Mouse (Mus musculus): ENCODE measurements at regions not wholly inside any gene's neighbourhood (a gene's known extent, or its start where the extent isn't known, plus 50 kb on each side); places are given as distances from the start of the nearest gene placed in this dataset.
A peak's percentile ranks its signal among the peaks of the same experiment; 100 is the strongest.

- no peak overlapping the region for H3K9ac ChIP-seq
- no peaks in the 10 kb centered on the region for H3K36me3 ChIP-seq
- H3K4me3 ChIP-seq: no peak overlapping the region
- no peak overlapping the region for H3K27ac ChIP-seq
- no peak for ATAC-seq
- H3K9me3 ChIP-seq (replicated peaks): no peaks in the 10 kb centered on the region
- no peaks in the 10 kb centered on the region for H3K27me3 ChIP-seq (replicated peaks)
- 25% methylated on average over 7 of the region's 7 CpGs for WGBS (ENCODE audit: insufficient replicate concordance)
- H3K4me1 ChIP-seq: no peaks in the 10 kb centered on the region
- H3K4me2 ChIP-seq: no peak overlapping the region
Observed at GRCm38 (mm10) chr14:24807061-24807460, 320.1 kb downstream of the Rps24 start.

- Histone ChIP-seq H3K9ac (no peak overlapping the region), H3K4me2 (no peak overlapping the region), H3K4me1 (0 out of 2 replicates have a peak, but pooled peaks cover 4% of the 10 kb centered on the region), H3K4me3 (no peak overlapping the region), H3K36me3 (no peaks in the 10 kb centered on the region), H3K27me3 (replicated peaks) (no peaks in the 10 kb centered on the region), H3K9me3 (replicated peaks) (no peaks in the 10 kb centered on the region), H3K27ac (no peak overlapping the region)
- no peak for ATAC-seq
- WGBS (ENCODE audit: insufficient replicate concordance): 59% methylated on average over 13 of the region's 13 CpGs
Observed at GRCm38 (mm10) chr14:24822876-24823567, 336.1 kb downstream of the Rps24 start.

GRCm38 (mm10) chr14:24824351-24824750 is 337.4 kb downstream of the Rps24 start:
- H3K27me3 ChIP-seq (replicated peaks): peaks cover 3% of the 10 kb centered on the region; the same call in 1 of the 2 replicates
- 80% methylated on average over 2 of the region's 2 CpGs for WGBS (ENCODE audit: insufficient replicate concordance)
- peaks cover 4% of the 10 kb centered on the region; the same call in 1 of the 2 replicates for H3K4me1 ChIP-seq
- no peak overlapping the region for H3K4me3 ChIP-seq
- no peak overlapping the region for H3K4me2 ChIP-seq
- no peaks in the 10 kb centered on the region for H3K9me3 ChIP-seq (replicated peaks)
- no peak overlapping the region for H3K9ac ChIP-seq
- no peak for ATAC-seq
- no peaks in the 10 kb centered on the region for H3K36me3 ChIP-seq
- H3K27ac ChIP-seq: no peak overlapping the region

- no peaks in the 10 kb centered on the region for H3K36me3 ChIP-seq
- H3K4me2 ChIP-seq: no peak overlapping the region
- H3K4me3 ChIP-seq: no peak overlapping the region
- no peaks in the 10 kb centered on the region for H3K9me3 ChIP-seq (replicated peaks)
- ATAC-seq: no peak
- H3K9ac ChIP-seq: no peak overlapping the region
- 58% methylated on average over 11 of the region's 11 CpGs for WGBS (ENCODE audit: insufficient replicate concordance)
- H3K27ac ChIP-seq: no peak overlapping the region
- peaks cover 3% of the 10 kb centered on the region; the same call in 1 of the 2 replicates for H3K27me3 ChIP-seq (replicated peaks)
- H3K4me1 ChIP-seq: peaks cover 4% of the 10 kb centered on the region; the same call in 1 of the 2 replicates
Observed at GRCm38 (mm10) chr14:24825722-24826386, 338.9 kb downstream of the Rps24 start.

GRCm38 (mm10) chr14:24826471-24827337 is 339.8 kb downstream of the Rps24 start:
- Histone ChIP-seq H3K4me1 (peaks cover 4% of the 10 kb centered on the region; the same call in 1 of the 2 replicates), H3K4me3 (no peak overlapping the region), H3K36me3 (no peaks in the 10 kb centered on the region), H3K27me3 (replicated peaks) (peaks cover 3% of the 10 kb centered on the region; the same call in 1 of the 2 replicates), H3K27ac (no peak overlapping the region), H3K9me3 (replicated peaks) (no peaks in the 10 kb centered on the region), H3K4me2 (no peak overlapping the region), H3K9ac (no peak overlapping the region)
- WGBS (ENCODE audit: insufficient replicate concordance): 44% methylated on average over 13 of the region's 13 CpGs
- no peak for ATAC-seq

GRCm38 (mm10) chr14:24827381-24828031 is 340.6 kb downstream of the Rps24 start:
- no peak for ATAC-seq
- Histone ChIP-seq H3K27me3 (replicated peaks) (peaks cover 3% of the 10 kb centered on the region; the same call in 1 of the 2 replicates), H3K36me3 (no peaks in the 10 kb centered on the region), H3K4me1 (peaks cover 4% of the 10 kb centered on the region; the same call in 1 of the 2 replicates), H3K27ac (0 out of 2 replicates have a peak overlapping the region, but pooled peaks have one; percentile 48), H3K4me3 (no peak overlapping the region), H3K9ac (no peak overlapping the region), H3K4me2 (no peak overlapping the region), H3K9me3 (replicated peaks) (no peaks in the 10 kb centered on the region)
- 43% methylated on average over 8 of the region's 8 CpGs for WGBS (ENCODE audit: insufficient replicate concordance)

GRCm38 (mm10) chr14:24829001-24829400 is 342.1 kb downstream of the Rps24 start:
- Histone ChIP-seq H3K27ac (no peak overlapping the region), H3K4me3 (no peak overlapping the region), H3K4me2 (no peak overlapping the region), H3K9me3 (replicated peaks) (no peaks in the 10 kb centered on the region), H3K27me3 (replicated peaks) (peaks cover 3% of the 10 kb centered on the region; the same call in 1 of the 2 replicates), H3K36me3 (no peaks in the 10 kb centered on the region), H3K4me1 (peaks cover 4% of the 10 kb centered on the region; the same call in 1 of the 2 replicates), H3K9ac (no peak overlapping the region)
- whole genome bisulfite sequencing (ENCODE audit: insufficient replicate concordance): 24% methylated on average over 6 of the region's 6 CpGs
- ATAC-seq: no peak

GRCm38 (mm10) chr14:24833211-24833610 is 346.3 kb downstream of the Rps24 start:
- WGBS (ENCODE audit: insufficient replicate concordance): 40% methylated on average over 2 of the region's 2 CpGs
- Histone ChIP-seq H3K9me3 (replicated peaks) (no peaks in the 10 kb centered on the region), H3K36me3 (no peaks in the 10 kb centered on the region), H3K4me2 (no peak overlapping the region), H3K4me1 (no peaks in the 10 kb centered on the region; the same call in 1 of the 2 replicates), H3K9ac (no peak overlapping the region), H3K4me3 (no peak overlapping the region), H3K27me3 (replicated peaks) (peaks cover 3% of the 10 kb centered on the region; the same call in 1 of the 2 replicates), H3K27ac (no peak overlapping the region)
- ATAC-seq: no peak

GRCm38 (mm10) chr14:24838219-24838618 is 351.3 kb downstream of the Rps24 start:
- Histone ChIP-seq H3K9me3 (replicated peaks) (no peaks in the 10 kb centered on the region), H3K4me1 (no peaks in the 10 kb centered on the region), H3K36me3 (no peaks in the 10 kb centered on the region), H3K4me3 (no peak overlapping the region), H3K27ac (no peak overlapping the region), H3K9ac (no peak overlapping the region), H3K27me3 (replicated peaks) (no peaks in the 10 kb centered on the region), H3K4me2 (no peak overlapping the region)
- WGBS (ENCODE audit: insufficient replicate concordance): 59% methylated on average over 4 of the region's 4 CpGs
- no peak for ATAC-seq

GRCm38 (mm10) chr14:24839056-24839455 is 352.1 kb downstream of the Rps24 start:
- Histone ChIP-seq H3K9me3 (replicated peaks) (no peaks in the 10 kb centered on the region), H3K4me3 (no peak overlapping the region), H3K4me1 (no peaks in the 10 kb centered on the region), H3K27me3 (replicated peaks) (no peaks in the 10 kb centered on the region), H3K4me2 (no peak overlapping the region), H3K27ac (no peak overlapping the region), H3K36me3 (no peaks in the 10 kb centered on the region), H3K9ac (no peak overlapping the region)
- ATAC-seq: no peak
- 50% methylated on average over 4 of the region's 4 CpGs for WGBS (ENCODE audit: insufficient replicate concordance)

GRCm38 (mm10) chr14:24841715-24842496 is 355.0 kb downstream of the Rps24 start:
- H3K4me2 ChIP-seq: no peak overlapping the region
- H3K4me3 ChIP-seq: no peak overlapping the region
- no peaks in the 10 kb centered on the region for H3K9me3 ChIP-seq (replicated peaks)
- no peaks in the 10 kb centered on the region for H3K27me3 ChIP-seq (replicated peaks)
- 66% methylated on average over 17 of the region's 17 CpGs for WGBS (ENCODE audit: insufficient replicate concordance)
- H3K9ac ChIP-seq: no peak overlapping the region
- ATAC-seq: no peak
- H3K4me1 ChIP-seq: no peaks in the 10 kb centered on the region
- no peaks in the 10 kb centered on the region for H3K36me3 ChIP-seq
- no peak overlapping the region for H3K27ac ChIP-seq

Data from liver, embryonic 12.5 days (tissue).